In the genomic region with DNA sequence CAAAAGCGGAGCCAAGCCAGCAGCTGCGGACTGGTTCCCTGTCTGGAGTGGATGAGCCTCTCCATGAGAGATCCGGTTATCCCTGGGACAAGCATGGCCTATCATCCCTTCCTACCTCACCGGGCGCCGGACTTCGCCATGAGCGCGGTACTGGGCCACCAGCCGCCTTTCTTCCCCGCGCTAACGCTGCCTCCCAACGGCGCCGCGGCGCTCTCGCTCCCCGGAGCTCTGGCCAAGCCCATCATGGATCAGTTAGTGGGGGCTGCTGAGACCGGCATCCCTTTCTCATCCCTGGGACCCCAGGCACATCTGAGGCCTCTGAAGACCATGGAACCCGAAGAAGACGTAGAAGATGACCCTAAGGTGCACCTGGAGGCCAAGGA, we compare ENCODE assay signal across 8 mouse cellular contexts. TPM values are rescaled to one million over a fixed set of nuclear protein-coding genes. Genes with fewer than 3 reads are reported as not detected.
DNase-seq lines count a peak whose midpoint lies in the region; ATAC-seq and TF ChIP-seq lines count a peak whose summit lies in the region.

No protein-coding gene starts in this region.

- H3K27me3 ChIP-seq in lung, embryonic 14.5 days (ENCODE audit: insufficient read depth, low read length) = peaks cover 46% of the 10 kb centered on the region
- H3K27me3 ChIP-seq in embryonic facial prominence, embryonic 11.5 days (ENCODE audit: control insufficient read depth, insufficient read depth, low read length) = peaks cover 21% of the 10 kb centered on the region
- peaks cover 100% of the 10 kb centered on the region for H3K27me3 ChIP-seq in hindbrain, embryonic 14.5 days (ENCODE audit: control insufficient read depth, insufficient read depth, low read length)

- H3K36me3 ChIP-seq in lung, embryonic 14.5 days (ENCODE audit: insufficient read depth) = peaks cover 27% of the 10 kb centered on the region
- H3K36me3 ChIP-seq in embryonic facial prominence, embryonic 11.5 days (replicated peaks; ENCODE audit: control insufficient read depth, insufficient read depth, low read depth, low read length) = no peaks in the 10 kb centered on the region
- H3K36me3 ChIP-seq in hindbrain, embryonic 14.5 days (replicated peaks; ENCODE audit: control insufficient read depth, insufficient read depth) = no peaks in the 10 kb centered on the region

- TF ChIP-seq CTCF in lung, embryonic 14.5 days (IDR thresholded peaks at IDR 0.05; ENCODE audit: low read depth) = no peak

- H3K4me2 ChIP-seq in lung, embryonic 14.5 days = peak overlapping the region; percentile 65
- peak overlapping the region; percentile 75 for H3K4me2 ChIP-seq in embryonic facial prominence, embryonic 11.5 days (ENCODE audit: low read depth, low read length)
- peak overlapping the region; percentile 52 for H3K4me2 ChIP-seq in hindbrain, embryonic 14.5 days (replicated peaks)

- under 1% methylated on average over 23 of the region's 23 CpGs for WGBS in lung, embryonic 14.5 days
- under 1% methylated on average over 23 of the region's 23 CpGs for WGBS in embryonic facial prominence, embryonic 11.5 days
- under 1% methylated on average over 23 of the region's 23 CpGs for WGBS in hindbrain, embryonic 14.5 days

- peak overlapping the region; percentile 74 for H3K4me3 ChIP-seq in lung, embryonic 14.5 days (ENCODE audit: low read depth, low read length)
- H3K4me3 ChIP-seq in embryonic facial prominence, embryonic 11.5 days (ENCODE audit: low read depth, low read length) = peak overlapping the region; percentile 62
- peak overlapping the region; percentile 22 for H3K4me3 ChIP-seq in hindbrain, embryonic 14.5 days (replicated peaks; ENCODE audit: low read length)

- H3K9ac ChIP-seq in lung, embryonic 14.5 days = peak overlapping the region; percentile 99
- H3K9ac ChIP-seq in embryonic facial prominence, embryonic 11.5 days (replicated peaks; ENCODE audit: low read length) = peak overlapping the region; percentile 92
- peak overlapping the region; percentile 17; the same call in 1 of the 2 replicates for H3K9ac ChIP-seq in hindbrain, embryonic 14.5 days

- ATAC-seq in lung, embryonic 14.5 days (ENCODE audit: insufficient read depth) = no peak
- no peak for ATAC-seq in embryonic facial prominence, embryonic 11.5 days (replicated peaks; ENCODE audit: insufficient number of reproducible peaks, low FRiP score, low TSS enrichment, low read depth)
- ATAC-seq in hindbrain, embryonic 14.5 days (ENCODE audit: low FRiP score) = no peak

- peaks cover 11% of the 10 kb centered on the region for H3K4me1 ChIP-seq in lung, embryonic 14.5 days (ENCODE audit: insufficient read depth)
- peaks cover 6% of the 10 kb centered on the region for H3K4me1 ChIP-seq in embryonic facial prominence, embryonic 11.5 days (ENCODE audit: control insufficient read depth, insufficient read depth, low read length)
- peaks cover 11% of the 10 kb centered on the region; the same call in 1 of the 2 replicates for H3K4me1 ChIP-seq in hindbrain, embryonic 14.5 days (replicated peaks; ENCODE audit: control insufficient read depth, insufficient read depth, low read length)

- H3K27ac ChIP-seq in lung, embryonic 14.5 days (ENCODE audit: low read depth) = peak overlapping the region; percentile 99
- H3K27ac ChIP-seq in embryonic facial prominence, embryonic 11.5 days (replicated peaks; ENCODE audit: low read depth, low read length) = peak overlapping the region; percentile 96
- no peak overlapping the region for H3K27ac ChIP-seq in hindbrain, embryonic 14.5 days

- H3K9me3 ChIP-seq in lung, embryonic 14.5 days (ENCODE audit: low read depth, low read length) = no peaks in the 10 kb centered on the region
- no peaks in the 10 kb centered on the region for H3K9me3 ChIP-seq in embryonic facial prominence, embryonic 11.5 days (replicated peaks; ENCODE audit: control insufficient read depth, low read length)
- no peaks in the 10 kb centered on the region for H3K9me3 ChIP-seq in hindbrain, embryonic 14.5 days (ENCODE audit: control insufficient read depth, low read length)

- peak; percentile 56 for DNase-seq in lung, embryonic 14.5 days
- DNase-seq in lung, postnatal 36 days = no peak
- DNase-seq in embryonic facial prominence, embryonic 11.5 days (ENCODE audit: low spot score) = peak; percentile 56
- no peak for DNase-seq in hindbrain, embryonic 14.5 days (ENCODE audit: low spot score)
- DNase-seq in lung, postnatal 10 days = peak; percentile 37
- no peak for DNase-seq in thymus, postnatal 4 days
- DNase-seq in cerebellum, postnatal 25 days = no peak
- DNase-seq in frontal cortex, postnatal 25 days (ENCODE audit: low spot score in 2 of 2) = no peak

RNA-seq across cellular contexts. Expression of gene Tbx3, which starts 1.5 kb away (rescaled TPM):
- polyA plus RNA-seq in lung, embryonic 14.5 days (2014; fragmentation: Nextera tagmentation; extraction: Ambion mirVana) = 82.1 and 84.8 TPM in 2 replicates
- 36.9 and 39.8 TPM in 2 replicates for polyA plus RNA-seq in embryonic facial prominence, embryonic 11.5 days (2014; fragmentation: Nextera tagmentation; extraction: Ambion mirVana)
- polyA plus RNA-seq in hindbrain, embryonic 14.5 days (2014; fragmentation: Nextera tagmentation; extraction: Ambion mirVana) = 4.3 and 6.6 TPM in 2 replicates

Comparison
In these comparisons a context has a peak if more than half of its experiments do, and no peak if none do; other contexts are left out.
1. DNase-seq: peak in lung, embryonic 14.5 days (single experiment), embryonic facial prominence, embryonic 11.5 days (single experiment) and lung, postnatal 10 days (single experiment); none in lung, postnatal 36 days (single experiment), hindbrain, embryonic 14.5 days (single experiment), thymus, postnatal 4 days (single experiment), cerebellum, postnatal 25 days (0 of 2) and frontal cortex, postnatal 25 days (0 of 2).
2. H3K4me3 ChIP-seq: peak in every context shown above with its lines; median percentile 74 in lung, embryonic 14.5 days; 62 in embryonic facial prominence, embryonic 11.5 days; 22 in hindbrain, embryonic 14.5 days.
3. H3K9ac ChIP-seq: peak in every context shown above with its lines; median percentile 99 in lung, embryonic 14.5 days; 92 in embryonic facial prominence, embryonic 11.5 days; 17 in hindbrain, embryonic 14.5 days.
4. Peak in every context shown above with its lines, with median percentiles within 50 percentile points of each other: H3K4me2 ChIP-seq.